Mouse (Mus musculus): ENCODE results near the gene Fto.

The Fto gene

DNA sequence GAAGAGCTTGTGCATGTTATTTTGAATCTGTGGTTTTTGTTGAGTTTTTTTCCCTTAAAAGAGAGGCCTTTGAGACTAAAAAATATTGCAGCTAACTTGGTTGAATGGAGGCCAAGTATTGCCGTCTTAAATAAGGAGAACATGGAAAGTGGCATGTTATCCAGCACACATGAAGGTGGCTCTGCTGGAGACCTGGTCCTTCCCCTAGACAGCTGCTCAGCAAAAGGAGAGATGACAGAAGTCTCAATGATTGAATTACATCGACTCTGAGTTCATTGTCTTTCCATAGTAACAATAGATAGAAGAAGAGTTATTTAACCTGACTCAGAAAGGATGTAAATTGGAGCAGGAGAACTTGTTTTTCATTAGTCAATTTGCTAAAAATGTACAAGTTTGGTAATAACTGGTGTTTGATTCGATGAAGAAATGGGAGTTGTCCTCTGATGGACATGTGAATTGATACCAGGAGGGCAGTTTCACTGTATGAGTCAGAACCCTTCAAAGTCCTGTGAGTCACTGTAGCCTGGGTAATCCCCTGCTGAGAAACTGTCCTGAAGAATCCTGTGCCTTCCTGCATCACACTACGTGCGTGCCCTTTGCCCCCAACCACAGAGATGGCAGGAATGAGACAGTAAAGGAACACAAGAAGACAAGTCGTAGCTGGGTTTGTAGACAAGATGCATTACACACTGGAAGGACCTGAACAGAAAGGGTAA is 82.2 kb downstream of the Fto start:
- no peak for DNase-seq

DNA sequence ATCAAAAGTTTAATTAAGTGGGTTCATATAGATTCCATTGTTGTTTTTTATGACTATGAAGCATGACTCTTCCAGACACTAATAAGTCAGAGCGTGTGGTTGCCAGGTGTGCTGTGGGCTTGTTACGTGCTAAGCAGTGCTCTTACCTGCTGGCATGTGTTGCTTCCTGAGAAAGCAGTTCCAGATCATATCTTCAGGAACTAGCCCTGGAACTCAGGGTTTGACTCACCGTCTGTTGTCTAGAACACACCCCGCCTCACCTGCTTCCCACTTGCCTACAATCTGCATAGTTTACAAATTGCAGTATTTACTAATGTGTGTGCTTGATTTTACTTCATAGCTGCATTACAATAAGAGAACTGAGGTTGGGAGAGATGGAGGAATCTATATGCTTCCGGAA is 84.7 kb downstream of the Fto start:
- DNase-seq: no peak

DNA sequence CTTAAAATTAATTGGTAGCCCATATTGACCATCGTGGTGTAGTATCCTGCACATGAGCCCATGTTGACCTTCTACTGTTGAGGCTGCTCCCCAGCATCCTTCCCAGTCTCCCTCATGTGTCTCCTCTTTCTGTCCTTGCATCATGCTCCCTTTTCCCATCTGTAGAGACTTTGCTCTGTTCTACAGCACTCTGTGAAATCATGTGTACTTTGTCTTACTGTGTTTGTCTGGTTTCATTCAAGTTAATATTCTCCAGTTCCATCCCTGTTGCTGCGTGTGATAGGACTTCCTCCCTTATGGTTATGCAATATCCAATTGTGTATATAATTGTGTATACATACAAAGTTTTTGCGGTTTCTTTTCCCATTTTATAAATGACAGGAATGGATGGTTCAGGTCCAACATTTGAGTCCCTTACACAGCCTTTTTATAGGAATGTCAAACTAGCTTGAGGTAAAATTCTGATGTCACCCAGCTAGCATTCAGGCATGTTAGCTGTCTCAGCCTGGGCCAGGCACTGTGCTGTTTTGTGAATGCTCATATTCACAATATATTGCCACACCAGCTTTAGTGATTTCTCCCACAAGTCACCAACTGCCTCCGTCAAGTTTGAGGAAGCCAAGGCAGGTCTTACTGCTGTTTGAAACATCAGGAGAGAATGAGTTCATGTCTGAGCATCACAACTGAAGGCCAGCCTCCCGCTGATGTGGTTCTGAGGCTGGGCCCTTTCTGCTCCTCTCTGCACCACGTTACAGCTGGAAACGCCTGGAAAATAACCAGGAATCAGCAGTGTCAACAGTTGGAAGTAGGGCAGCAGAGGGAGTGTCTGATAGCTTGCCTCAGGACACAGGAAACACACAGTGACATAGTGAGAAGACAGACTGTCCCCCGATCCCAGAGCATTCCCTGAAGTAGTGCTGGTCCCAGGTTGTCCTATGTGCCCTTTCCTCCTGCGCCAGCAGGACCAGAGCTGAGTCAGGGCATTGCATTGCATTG is 90.0 kb downstream of the Fto start:
- DNase-seq: no peak

DNA sequence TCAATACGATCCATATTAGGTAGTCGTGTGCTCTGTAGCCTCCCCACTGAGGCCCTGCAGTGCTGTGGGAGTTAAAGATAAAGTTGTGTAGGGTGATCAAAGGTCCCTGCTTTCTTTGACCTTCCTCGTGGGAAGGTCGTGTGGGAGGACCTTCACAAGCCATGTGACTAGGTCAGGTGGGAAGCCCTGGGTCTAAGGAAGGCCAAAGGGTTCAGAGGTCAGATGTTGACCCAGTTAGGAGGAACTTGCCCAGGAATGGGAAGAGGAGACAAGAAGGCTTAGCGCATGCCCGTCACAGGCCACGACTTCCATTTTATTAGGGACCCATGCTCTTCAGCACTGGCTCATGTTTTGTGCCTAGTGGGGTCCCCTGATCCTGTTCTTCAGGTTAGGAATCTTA is 91.0 kb downstream of the Fto start:
- DNase-seq: no peak

DNA sequence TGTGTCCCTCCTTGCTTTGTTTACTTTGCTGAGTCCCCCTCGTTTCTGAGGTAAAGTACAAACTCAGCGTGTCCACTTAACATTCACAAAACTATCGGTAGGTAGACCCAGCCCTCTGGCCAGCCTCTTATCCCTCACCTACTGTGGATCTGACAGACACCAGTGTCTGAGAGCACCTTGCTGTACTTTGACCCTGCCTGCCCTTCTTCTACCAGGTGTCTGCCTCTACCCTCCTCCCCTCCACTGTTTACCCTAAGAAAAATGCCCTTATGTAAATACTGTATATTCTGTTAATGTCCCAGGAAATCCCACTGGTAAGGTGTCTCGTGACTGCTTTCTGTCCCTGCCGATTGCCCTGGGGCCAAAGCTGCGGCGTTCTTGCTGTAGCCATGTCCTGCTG is 91.8 kb downstream of the Fto start:
- DNase-seq: no peak

DNA sequence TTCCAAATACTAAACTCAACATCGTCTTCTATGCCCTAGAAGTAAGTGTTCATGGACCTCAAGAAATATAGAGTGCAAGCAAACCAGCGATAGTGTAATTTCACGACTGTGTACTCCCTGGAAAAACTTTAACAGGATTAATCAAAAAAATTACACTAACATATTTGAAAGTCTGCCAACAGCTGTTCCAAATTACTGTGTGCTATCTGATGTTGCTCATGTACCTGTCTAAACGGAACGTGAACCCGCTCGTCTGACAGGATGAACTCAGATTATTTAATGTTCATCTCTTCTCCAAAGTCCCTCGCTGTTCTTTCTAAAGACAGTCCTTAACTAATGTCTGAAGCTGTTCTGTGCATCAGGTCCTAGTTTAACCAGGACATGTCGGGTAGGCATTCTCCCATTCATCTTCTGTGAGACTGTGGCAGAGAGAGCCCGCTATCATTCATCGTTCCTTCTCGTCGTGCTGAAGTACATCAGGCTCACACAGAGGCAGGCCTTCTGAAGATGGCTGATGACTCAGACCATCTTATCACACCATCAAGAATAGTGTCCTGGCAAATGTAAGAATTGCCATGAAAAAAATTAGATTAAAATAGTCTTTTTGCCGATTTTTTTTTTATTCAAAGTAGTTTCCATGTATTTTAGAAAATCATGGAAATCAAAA is 93.4 kb downstream of the Fto start:
- DNase-seq: no peak

DNA sequence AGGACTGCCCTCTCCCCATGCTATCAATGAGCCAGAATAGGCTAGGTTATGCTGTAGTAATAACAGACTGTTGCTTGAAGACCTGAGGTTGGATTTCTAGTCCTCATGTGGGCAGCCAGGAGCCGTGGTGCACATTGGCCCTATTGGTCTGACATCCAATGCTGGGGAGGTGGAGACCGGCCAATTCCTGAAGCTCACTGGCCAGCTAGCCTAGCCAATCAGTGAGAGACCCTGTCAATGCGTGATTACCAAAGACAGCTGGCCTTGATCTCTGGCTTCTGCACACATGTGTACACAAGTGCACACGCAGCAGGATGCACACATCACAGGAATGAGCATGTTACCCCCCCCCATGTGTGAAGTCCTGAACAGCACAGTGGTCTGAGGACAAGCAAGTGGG is 94.6 kb downstream of the Fto start:
- DNase-seq: no peak

DNA sequence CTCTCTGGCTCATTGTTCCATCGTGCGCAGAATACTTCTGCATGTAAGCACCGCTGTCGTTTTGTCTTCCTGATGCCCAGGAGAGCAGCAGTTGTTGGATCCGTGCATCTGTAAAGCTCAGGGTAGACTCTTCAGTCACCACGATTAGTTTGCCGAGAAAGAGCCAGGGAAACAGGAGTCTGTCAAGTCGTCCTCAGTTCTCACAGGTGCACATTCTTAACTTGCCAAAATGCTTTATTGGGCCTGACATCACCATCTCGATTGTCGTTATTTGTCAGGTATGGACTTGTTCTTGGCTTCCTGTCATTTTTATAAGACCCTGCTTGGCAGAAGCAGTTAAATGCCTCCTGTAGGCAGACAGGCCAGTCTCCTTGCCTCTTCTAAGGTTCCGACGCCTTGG is 96.7 kb downstream of the Fto start:
- no peak for DNase-seq

DNA sequence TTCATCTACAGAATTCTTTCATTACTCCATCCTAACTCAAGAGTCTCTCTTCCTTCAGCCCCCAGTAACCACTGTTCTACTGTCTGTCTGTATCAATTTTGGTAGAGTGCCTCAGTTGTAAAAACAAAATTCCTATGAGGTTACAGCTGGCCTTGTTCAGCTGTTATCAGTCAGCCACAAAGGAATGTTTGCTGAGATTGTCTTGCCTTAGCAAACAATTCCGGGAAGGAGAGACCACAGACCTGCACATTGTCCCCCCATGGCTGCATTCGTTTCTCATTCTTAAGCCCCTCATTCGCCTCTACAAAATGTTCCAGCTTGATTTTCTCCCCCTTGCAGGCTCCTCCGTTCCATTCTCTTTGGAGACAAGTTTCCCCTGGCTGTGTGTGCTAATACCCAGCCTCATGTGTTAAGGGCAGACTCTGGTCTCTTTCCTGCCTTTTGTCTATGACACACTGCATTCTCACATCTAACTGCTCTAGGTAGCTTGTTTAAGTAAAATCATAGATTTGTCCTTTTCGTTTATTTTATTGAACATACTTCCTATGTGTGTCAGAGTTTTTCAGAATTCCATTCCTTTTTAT is 111.3 kb downstream of the Fto start:
- no peak for DNase-seq

DNA sequence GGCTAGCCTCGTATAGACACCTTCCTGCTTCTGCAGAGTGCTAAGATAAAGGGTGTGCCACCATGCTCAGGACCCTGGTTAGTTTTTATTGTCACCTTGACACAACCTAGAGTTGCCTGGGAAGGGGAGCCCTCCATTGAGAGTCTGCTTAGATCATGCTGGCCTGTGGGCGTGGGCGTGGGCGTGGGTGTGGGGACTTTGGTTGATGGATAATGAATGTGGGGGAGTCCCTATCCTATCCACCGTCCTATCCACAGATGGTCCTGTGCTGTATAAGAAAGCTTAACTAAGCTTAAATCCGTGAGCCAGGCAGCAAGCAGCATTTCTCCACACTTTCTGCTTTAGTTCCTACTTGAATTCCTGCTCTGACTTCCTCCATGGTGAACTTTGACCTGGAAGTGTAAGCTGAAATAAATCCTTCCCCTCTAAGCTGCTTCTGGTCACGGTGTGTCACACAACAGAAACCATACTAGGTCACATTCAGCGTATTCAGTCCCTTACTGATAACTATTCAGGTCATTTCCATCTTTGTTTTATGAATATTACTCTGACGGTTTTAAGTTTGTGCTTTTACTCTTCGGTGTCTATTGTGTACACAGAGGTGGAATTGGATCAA is 112.0 kb downstream of the Fto start:
- DNase-seq: no peak

DNA sequence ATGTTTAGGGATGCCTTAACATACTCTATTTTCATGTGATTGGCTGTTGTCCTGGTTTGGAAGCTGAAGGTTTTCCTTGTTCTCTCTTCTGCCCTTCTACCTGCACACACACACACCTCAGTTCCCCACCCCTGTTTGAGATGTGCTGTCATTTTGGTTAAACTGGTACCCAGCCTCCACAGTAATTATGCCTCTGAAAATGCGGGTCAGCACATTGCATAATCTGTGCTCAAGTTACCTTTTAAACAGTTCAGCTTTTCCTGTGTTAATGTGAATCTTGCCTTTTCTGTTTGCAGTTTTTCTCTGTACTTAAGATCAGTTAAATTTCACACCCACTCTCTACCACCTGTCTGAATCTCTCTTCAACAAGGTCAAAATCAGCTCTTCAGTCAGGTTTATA is 113.2 kb downstream of the Fto start:
- DNase-seq: no peak

DNA sequence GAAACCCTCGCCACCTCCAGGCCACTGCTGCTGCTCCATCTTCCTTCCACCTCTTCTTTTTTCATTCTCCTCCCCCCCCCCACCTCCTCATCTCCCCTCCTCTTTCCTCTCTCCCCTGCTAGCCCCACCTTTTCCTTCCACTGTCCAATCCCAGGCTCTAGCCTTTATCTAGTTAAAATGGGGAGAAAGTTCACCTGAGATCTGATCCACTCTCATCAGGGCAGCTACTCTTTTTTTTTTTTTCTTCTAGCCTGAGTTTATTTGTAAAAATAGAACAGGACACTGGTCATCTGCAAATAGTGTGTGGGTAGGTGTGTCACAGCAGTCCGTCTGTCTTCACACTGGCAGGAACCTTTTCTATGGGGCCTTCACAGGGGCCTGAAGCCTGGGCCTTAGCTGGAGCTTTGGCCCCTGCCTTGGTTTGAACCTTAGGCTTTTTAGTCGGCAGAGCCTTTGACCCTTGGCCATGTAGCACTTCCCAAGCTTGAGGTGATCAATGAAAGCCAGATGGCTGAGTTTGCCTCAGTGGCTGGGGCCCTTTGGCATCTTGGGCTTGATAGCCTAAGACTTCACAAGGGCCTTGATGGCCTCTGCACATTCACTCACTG is 117.1 kb downstream of the Fto start:
- DNase-seq: no peak

DNA sequence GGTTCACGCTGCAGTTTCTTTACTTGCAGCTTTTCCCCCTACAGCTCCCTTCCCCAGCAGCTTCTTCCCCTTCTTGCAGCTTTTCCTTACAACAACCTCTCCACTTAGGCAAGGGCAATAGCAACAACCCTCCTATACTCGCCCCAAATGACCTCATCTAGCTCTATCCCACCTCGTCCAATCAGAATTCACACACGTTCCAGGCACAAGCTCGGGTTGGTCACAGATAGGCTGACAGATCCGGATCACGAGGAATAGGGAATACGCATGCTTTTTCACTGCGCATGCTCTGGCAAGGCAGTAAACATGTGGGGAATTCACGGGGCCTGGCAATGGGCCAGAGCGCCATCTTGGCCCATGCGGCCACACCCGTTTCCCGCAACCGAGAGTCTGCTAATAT is 122.7 kb downstream of the Fto start:
- no peak for DNase-seq

DNA sequence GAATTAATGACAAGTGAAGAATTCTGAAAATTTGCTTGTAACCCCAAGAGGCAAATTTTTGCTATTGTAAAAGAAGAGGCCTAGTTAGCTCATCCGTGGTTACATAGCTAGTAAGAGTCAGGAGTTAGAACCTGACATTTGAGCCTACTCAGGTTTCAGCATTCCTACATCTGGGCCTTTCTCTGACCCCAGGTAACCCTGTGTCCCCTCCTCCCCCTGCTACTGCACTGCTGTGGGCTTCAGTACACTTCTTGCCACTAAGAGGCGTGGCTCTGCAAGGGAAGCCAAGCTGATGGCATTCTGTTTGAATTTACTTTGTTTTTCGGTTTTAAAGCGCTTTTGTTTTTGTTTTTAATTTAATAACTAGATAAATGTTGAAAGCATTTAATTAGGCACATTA is 130.6 kb downstream of the Fto start:
- DNase-seq: no peak

DNA sequence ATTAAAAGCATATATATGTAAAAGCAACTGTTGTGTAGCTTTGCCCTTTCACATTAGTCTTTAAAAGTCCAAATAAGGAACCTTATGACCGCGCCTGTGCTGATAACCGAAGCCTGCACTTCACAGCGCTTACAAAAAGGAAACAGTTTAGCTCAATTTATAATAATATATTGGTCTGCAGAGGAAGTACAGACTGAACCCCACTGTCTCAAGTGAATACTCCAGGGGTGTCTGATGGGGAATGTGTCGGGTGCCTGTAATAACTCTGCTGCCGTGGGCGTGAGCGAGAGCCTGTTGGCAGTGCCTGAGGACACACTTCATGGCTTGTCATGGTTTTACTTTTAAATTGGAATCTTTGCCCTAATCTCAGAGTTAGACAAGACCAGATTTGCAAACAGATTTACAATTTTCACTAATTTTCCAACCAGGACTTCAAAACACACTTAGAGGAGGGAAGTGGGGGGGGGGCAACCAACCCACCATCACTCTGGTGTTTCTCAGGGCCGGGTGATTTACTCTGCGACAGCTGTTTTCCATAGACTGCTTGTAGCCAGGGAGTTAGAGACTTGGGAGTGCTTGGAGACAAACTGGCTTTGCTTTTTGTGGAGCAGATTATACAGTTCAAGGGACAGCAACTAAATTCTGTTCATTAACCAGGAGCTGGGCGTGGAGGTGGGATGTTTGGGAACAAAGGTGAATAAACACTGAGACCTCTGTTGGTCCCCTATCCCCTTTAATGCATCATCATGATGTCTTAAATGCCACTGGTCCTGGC is 131.5 kb downstream of the Fto start:
- DNase-seq: no peak

DNA sequence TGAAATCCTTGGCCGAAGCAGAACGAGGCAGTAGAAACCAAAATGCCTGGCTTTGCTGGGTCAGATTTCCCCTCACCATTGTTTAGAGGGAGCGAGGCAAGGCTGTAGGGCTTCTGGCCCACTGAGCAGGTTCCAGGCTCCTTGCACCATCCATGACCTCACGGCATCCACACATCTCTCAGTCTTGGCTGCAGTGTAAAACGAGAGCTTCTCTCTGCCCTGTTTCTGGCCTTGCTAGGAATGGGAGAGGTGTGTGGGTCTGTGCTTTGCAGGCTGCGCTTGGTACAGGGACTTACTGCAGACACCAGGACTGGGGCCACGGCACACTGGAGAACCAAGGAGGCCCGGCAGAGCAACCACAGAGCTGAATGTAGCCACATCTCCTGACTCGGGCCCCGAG is 132.2 kb downstream of the Fto start:
- DNase-seq: no peak

DNA sequence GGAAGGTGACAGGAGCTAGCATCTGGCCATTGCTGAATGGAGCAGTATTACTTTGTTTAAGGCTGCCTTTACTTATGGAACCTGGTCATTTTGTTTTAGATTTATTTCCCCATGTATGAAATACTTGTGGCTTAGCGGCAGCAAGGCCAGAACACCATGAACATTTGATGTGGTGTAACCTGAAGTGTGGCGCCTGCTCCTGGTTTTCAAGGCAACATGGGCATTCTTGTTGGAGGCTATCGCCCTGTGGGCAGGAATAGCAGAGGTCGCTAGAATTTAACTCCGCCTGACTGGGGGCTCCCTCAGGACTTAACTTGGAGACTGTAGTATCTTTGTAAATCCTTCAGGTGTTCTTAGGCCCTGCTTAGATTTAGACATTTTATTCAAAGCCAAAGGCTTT is 132.7 kb downstream of the Fto start:
- DNase-seq: no peak

DNA sequence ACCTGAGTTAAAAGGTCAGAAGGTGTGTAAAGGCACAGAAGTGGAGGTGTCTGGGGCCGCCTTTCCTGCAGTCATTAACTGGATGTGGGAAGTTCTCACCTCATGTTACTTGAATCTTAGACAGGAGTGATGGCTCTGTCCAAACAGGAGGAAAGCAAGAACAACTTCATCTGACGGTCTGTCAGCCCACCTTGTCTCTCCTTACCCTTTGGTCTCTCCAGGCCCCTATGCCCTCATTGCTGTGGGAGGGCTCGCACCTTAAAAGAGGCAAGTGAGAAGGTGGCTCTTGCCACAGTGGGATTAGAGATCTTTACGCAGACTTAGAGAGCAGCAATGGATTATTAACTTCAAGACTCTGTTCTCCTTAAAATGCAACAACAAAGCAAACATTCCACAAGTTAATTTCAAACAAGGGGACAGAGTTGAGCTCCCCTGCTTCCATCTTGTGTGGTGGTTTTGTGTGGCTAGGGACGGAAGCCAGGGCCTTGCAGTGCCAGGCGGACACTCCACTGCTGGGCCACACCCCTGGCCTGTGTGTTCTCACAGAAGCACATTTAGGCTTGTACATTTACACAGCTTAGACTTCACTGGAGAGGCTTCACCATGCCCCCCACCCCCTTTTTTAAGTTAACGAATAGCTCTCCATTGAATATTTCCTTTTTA is 135.5 kb downstream of the Fto start:
- DNase-seq: no peak

DNA sequence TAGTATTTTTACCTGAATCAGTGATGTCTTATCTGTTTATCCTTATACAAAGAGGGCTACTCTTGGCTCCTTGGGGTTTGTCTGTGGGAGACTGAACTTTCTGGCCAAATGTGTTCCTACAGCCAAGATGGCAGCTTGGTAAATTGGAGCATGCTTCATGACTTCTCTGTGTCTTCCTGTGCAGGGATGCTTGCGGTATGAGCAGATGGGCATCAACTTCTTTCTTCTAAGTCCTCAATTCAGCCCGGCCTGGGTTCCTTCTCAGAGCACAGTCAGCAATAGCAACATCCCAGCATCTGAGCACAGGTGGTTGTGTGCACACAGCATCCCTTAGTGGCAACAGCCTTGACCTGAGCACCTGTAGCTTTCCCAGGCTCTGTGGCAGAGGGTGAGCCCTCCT is 141.6 kb downstream of the Fto start:
- no peak for DNase-seq

DNA sequence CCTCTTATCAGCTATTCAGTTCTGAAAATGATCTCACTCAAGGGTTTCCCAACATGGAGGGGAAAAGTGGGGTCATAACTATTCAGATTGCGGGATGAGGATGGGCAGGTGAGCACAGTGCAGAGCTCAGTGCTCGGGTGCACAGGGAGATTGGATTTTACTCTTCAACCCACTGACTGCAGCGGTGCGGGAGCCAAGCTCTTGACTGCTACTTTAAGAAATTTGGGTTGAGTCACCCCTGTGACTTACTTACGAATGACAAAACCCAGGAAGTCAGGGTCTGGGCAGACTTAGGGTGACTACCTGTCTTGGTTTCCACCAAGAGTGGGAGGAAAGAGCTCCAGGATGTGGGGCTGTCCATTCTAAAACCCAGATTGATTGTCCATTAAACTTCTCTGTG is 142.3 kb downstream of the Fto start:
- DNase-seq: no peak

DNA sequence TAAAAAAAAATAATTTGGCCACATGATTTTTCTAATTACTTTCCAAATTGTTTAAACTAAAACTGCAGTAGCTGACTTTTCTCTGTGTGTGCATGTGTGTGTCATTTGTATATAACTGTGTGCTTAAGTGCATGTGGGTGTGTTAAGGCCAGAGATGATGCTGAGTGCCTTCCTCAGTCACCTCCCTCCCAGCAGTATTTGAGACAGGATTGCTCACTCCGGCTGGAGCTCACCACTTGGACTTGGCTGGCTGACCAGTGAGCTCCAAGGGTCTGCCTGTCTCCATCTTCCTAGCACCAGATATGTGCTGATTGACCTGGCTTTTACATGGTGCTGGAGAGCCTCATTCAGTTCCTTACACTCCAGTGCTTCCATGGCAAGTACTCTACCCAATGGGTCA is 144.7 kb downstream of the Fto start:
- DNase-seq: no peak

Data from cerebellum, adult 8-10 months (tissue).